Comparison of ENCODE assay signal across 26 mouse cellular contexts in the genomic region with DNA sequence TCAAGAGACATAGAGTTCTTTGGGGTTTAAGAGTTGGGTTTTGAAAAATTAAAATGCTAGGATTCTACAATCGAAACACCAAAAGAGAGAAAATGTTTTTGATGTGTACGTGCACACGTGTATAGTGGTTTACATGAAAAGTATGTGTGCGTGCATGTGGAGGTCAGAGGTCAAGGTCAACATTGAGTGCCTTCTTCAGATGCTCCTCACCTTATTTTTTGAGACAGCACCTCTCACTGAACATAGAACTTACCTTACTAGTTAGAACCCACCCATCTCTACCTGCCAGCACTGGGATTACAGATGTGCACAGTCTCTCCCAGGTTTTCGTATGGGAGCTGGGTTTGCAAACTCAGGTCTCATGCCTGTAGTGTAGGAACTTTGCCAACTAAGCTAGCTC.
"Had no signal": no experiment of that assay in that cellular context is flagged by ENCODE, and none has a peak within 500 bp of the region (broad histone marks: within the 10 kb centered on the region; RNA-seq: fewer than 3 reads in every experiment).

No protein-coding gene starts in this region.

- H3K27ac ChIP-seq: embryonic facial prominence, embryonic 10.5 days; embryonic facial prominence, embryonic 12.5 days; embryonic facial prominence, embryonic 13.5 days; embryonic facial prominence, embryonic 15.5 days; forebrain, embryonic 10.5 days; forebrain, embryonic 12.5 days; forebrain, embryonic 13.5 days; forebrain, embryonic 15.5 days; gastrocnemius, adult 2 months had no signal

- DNase-seq: cerebellum, adult 18-20 months; cerebellum, adult 2 months; cerebellum, adult 8-10 months; cerebellum, adult 9-10 months; cerebellum, adult 9-11 months; cerebellum, postnatal 10 days; cerebellum, postnatal 14 days; cerebellum, postnatal 25 days; cerebellum, postnatal 36 days; embryo, embryonic 11 days; gastrocnemius, adult 2 months; gastrocnemius, postnatal 10 days; gastrocnemius, postnatal 14 days; gastrocnemius, postnatal 25 days; gastrocnemius, postnatal 36 days; heart, adult 18-20 months had no signal

- H3K27me3 ChIP-seq: embryonic facial prominence, embryonic 12.5 days; embryonic facial prominence, embryonic 13.5 days; embryonic facial prominence, embryonic 15.5 days; forebrain, embryonic 12.5 days; forebrain, embryonic 13.5 days; forebrain, embryonic 15.5 days had no signal

- H3K36me3 ChIP-seq: embryonic facial prominence, embryonic 10.5 days; embryonic facial prominence, embryonic 12.5 days; embryonic facial prominence, embryonic 13.5 days; embryonic facial prominence, embryonic 15.5 days; forebrain, embryonic 10.5 days; forebrain, embryonic 12.5 days; forebrain, embryonic 15.5 days had no signal

- ATAC-seq: forebrain, embryonic 15.5 days had no signal

- H3K9ac ChIP-seq: embryonic facial prominence, embryonic 12.5 days; embryonic facial prominence, embryonic 13.5 days; embryonic facial prominence, embryonic 15.5 days; forebrain, embryonic 12.5 days; forebrain, embryonic 13.5 days; forebrain, embryonic 15.5 days; forebrain, postnatal 0 days had no signal

- H3K4me2 ChIP-seq: embryonic facial prominence, embryonic 12.5 days; embryonic facial prominence, embryonic 13.5 days; embryonic facial prominence, embryonic 15.5 days; forebrain, embryonic 12.5 days; forebrain, embryonic 13.5 days; forebrain, embryonic 15.5 days had no signal

- H3K4me1 ChIP-seq: embryonic facial prominence, embryonic 10.5 days; embryonic facial prominence, embryonic 12.5 days; embryonic facial prominence, embryonic 13.5 days; embryonic facial prominence, embryonic 15.5 days; forebrain, embryonic 12.5 days had no signal

- H3K4me3 ChIP-seq: embryonic facial prominence, embryonic 10.5 days; embryonic facial prominence, embryonic 12.5 days; embryonic facial prominence, embryonic 13.5 days; embryonic facial prominence, embryonic 15.5 days; erythroblast, embryonic 14.5 days; forebrain, embryonic 10.5 days; forebrain, embryonic 12.5 days; forebrain, embryonic 13.5 days; forebrain, embryonic 15.5 days; gastrocnemius, adult 2 months had no signal

- H3K9me3 ChIP-seq: embryonic facial prominence, embryonic 10.5 days; embryonic facial prominence, embryonic 12.5 days; embryonic facial prominence, embryonic 13.5 days; embryonic facial prominence, embryonic 15.5 days; forebrain, embryonic 10.5 days; forebrain, embryonic 12.5 days; forebrain, embryonic 13.5 days; forebrain, embryonic 15.5 days had no signal
